Mouse (Mus musculus) v-Abl transformed pro-B cells (cell line): ENCODE results near the gene Nutm2.
"Not testable (repeated sequence)": the region's sequence is repeated elsewhere in the genome, so short reads cannot be mapped to it uniquely, and the experiment has no call there.

Experiments
- in situ Hi-C, 2 experiments: fragments of 400-800 bp; cut with MboI; formaldehyde crosslinking; loops; one replicate each; pipeline ENCODE4 v1.15.1; 2025; ENCODE audit not compliant: unreplicated experiment in 2 of 2

The Nutm2 gene

GRCm38 (mm10) chr13:50467007-50467406, at the start of gene Nutm2:
TSS of gene Nutm2 (plus strand) at chr13:50467307.
- in situ Hi-C loops: no loop called here

- in situ Hi-C loops: no loop called here
These were observed 49.5 kb upstream of the Nutm2 start, which contains the start of gene Fbxw17 for GRCm38 (mm10) chr13:50417389-50418183. TSS of gene Fbxw17 (plus strand) at chr13:50417864.

GRCm38 (mm10) chr13:50418421-50418820, 48.7 kb upstream of the Nutm2 start:
- in situ Hi-C loops: no loop called here

- in situ Hi-C loops: no loop called here
These were observed 43.4 kb upstream of the Nutm2 start for GRCm38 (mm10) chr13:50423625-50424209.

GRCm38 (mm10) chr13:50424517-50424916, 42.6 kb upstream of the Nutm2 start:
- in situ Hi-C loops: no loop called here

- in situ Hi-C loops: no loop called here
These were observed 40.4 kb upstream of the Nutm2 start for GRCm38 (mm10) chr13:50426686-50427085.

- in situ Hi-C loops: no loop called here
These were observed 23.3 kb upstream of the Nutm2 start, which contains the start of gene Gm47429 for GRCm38 (mm10) chr13:50443812-50444211. TSS of gene Gm47429 (minus strand) at chr13:50443912.

GRCm38 (mm10) chr13:50445261-50445660, 21.8 kb upstream of the Nutm2 start:
- in situ Hi-C loops: no loop called here

- in situ Hi-C loops: not testable (repeated sequence)
These were observed 14.8 kb upstream of the Nutm2 start for GRCm38 (mm10) chr13:50452266-50452665.

GRCm38 (mm10) chr13:50453426-50453825, 13.7 kb upstream of the Nutm2 start:
- in situ Hi-C loops: no loop called here

- in situ Hi-C loops: not testable (repeated sequence)
These were observed 6.7 kb upstream of the Nutm2 start for GRCm38 (mm10) chr13:50460433-50460832.

GRCm38 (mm10) chr13:50464621-50465562, 2.2 kb upstream of the Nutm2 start:
- in situ Hi-C loops: no loop called here

GRCm38 (mm10) chr13:50488510-50488909, 21.4 kb downstream of the Nutm2 start:
- in situ Hi-C loops: not testable (repeated sequence)

GRCm38 (mm10) chr13:50510470-50511343, 43.6 kb downstream of the Nutm2 start:
- in situ Hi-C loops: not testable (repeated sequence)
